Mouse (Mus musculus): ENCODE measurements at regions not wholly inside any gene's neighbourhood (a gene's known extent, or its start where the extent isn't known, plus 50 kb on each side); places are given as distances from the start of the nearest gene placed in this dataset.

- DNase-seq (ENCODE audit: low spot score in 2 of 2): no peak
These were observed 139.7 kb downstream of the Ackr3 start for GRCm38 (mm10) chr1:90343492-90343891.

GRCm38 (mm10) chr1:90347032-90347431 lies 143.3 kb downstream of the Ackr3 start:
- no peak for DNase-seq (ENCODE audit: low spot score in 2 of 2)

- no peak for DNase-seq (ENCODE audit: low spot score in 2 of 2)
These were observed 145.8 kb downstream of the Ackr3 start for GRCm38 (mm10) chr1:90349611-90350010.

GRCm38 (mm10) chr1:90353325-90353724 lies 149.5 kb downstream of the Ackr3 start:
- no peak for DNase-seq (ENCODE audit: low spot score in 2 of 2)

GRCm38 (mm10) chr1:90356567-90356966 lies 152.8 kb downstream of the Ackr3 start:
- no peak for DNase-seq (ENCODE audit: low spot score in 2 of 2)

- DNase-seq (ENCODE audit: low spot score in 2 of 2): no peak
These were observed 153.6 kb downstream of the Ackr3 start for GRCm38 (mm10) chr1:90357391-90357790.

- no peak for DNase-seq (ENCODE audit: low spot score in 2 of 2)
These were observed 155.2 kb downstream of the Ackr3 start for GRCm38 (mm10) chr1:90358971-90359370.

GRCm38 (mm10) chr1:90360065-90360464 lies 156.3 kb downstream of the Ackr3 start:
- no peak for DNase-seq (ENCODE audit: low spot score in 2 of 2)

- DNase-seq (ENCODE audit: low spot score in 2 of 2): no peak
These were observed 160.7 kb downstream of the Ackr3 start for GRCm38 (mm10) chr1:90364444-90364843.

- peak in 1 of 2 experiments; percentile 13 for DNase-seq (ENCODE audit: low spot score in 2 of 2)
These were observed 164.8 kb downstream of the Ackr3 start for GRCm38 (mm10) chr1:90368581-90368980.

- peak in 1 of 2 experiments; percentile 37 for DNase-seq (ENCODE audit: low spot score in 2 of 2)
These were observed 165.5 kb downstream of the Ackr3 start for GRCm38 (mm10) chr1:90369287-90369686.

GRCm38 (mm10) chr1:90370766-90371165 lies 167.0 kb downstream of the Ackr3 start:
- DNase-seq (ENCODE audit: low spot score in 2 of 2): no peak

- no peak for DNase-seq (ENCODE audit: low spot score in 2 of 2)
These were observed 169.2 kb downstream of the Ackr3 start for GRCm38 (mm10) chr1:90373001-90373400.

- no peak for DNase-seq (ENCODE audit: low spot score in 2 of 2)
These were observed 170.7 kb downstream of the Ackr3 start for GRCm38 (mm10) chr1:90374517-90374916.

- no peak for DNase-seq (ENCODE audit: low spot score in 2 of 2)
These were observed 176.4 kb downstream of the Ackr3 start for GRCm38 (mm10) chr1:90380034-90380705.

GRCm38 (mm10) chr1:90382941-90383470 lies 179.2 kb downstream of the Ackr3 start:
- DNase-seq (ENCODE audit: low spot score in 2 of 2): no peak

- no peak for DNase-seq (ENCODE audit: low spot score in 2 of 2)
These were observed 181.2 kb downstream of the Ackr3 start for GRCm38 (mm10) chr1:90385024-90385423.

- no peak for DNase-seq (ENCODE audit: low spot score in 2 of 2)
These were observed 183.0 kb downstream of the Ackr3 start for GRCm38 (mm10) chr1:90386792-90387191.

GRCm38 (mm10) chr1:90390422-90390821 lies 186.6 kb downstream of the Ackr3 start:
- DNase-seq (ENCODE audit: low spot score in 2 of 2): no peak

- no peak for DNase-seq (ENCODE audit: low spot score in 2 of 2)
These were observed 190.1 kb downstream of the Ackr3 start for GRCm38 (mm10) chr1:90393861-90394260.

GRCm38 (mm10) chr1:90395331-90396016 lies 191.7 kb downstream of the Ackr3 start:
- DNase-seq (ENCODE audit: low spot score in 2 of 2): no peak

- DNase-seq (ENCODE audit: low spot score in 2 of 2): no peak
These were observed 192.9 kb downstream of the Ackr3 start for GRCm38 (mm10) chr1:90396660-90397059.

- no peak for DNase-seq (ENCODE audit: low spot score in 2 of 2)
These were observed 193.6 kb downstream of the Ackr3 start for GRCm38 (mm10) chr1:90397355-90397754.
